Mouse (Mus musculus) cerebellum, adult 8-10 months (tissue): ENCODE data around the gene Klc4.

Source experiments
- DNase-seq: peaks from one replicate; pipeline ENCODE4 v3.0.0; 2022

Klc4 gene

DNA sequence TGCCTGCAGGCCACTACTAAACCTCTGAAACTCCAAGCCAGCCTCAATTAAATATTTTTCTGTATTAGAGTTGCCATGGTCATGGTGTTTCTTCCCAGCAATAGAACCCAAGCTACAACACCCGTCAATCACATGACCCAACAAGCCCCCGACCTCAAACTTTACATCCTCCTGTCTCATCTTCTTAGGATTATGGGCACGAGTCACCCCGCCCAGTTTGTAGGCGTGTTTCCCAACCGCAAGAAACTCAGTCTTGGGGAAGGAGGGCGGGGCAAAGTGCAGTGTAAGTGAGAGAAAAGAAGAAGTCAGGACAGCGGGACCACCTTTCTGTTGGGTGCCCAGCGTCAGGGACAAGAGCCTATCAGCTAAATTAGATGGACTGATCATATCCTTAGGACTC lies 57.6 kb downstream of the Klc4 start:
- DNase-seq = no peak

DNA sequence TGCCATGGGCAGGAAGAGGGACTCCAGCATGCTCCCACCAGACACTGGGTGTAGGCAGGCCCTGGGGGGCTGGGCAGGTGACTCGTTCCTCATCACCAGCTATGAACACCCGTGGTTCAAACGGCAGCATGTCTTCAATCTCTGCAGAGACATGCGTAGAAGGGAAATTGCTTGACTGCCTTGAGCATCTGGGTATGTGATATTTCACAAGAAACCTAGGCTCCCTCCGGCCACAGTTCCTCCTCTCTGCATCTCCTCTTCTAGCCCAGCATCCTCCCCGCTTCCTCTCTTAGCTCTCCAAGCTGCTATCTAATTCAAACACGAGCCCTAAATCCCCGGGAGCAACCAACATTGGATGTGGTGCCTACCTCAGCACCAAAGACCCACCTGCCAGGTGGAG lies 59.5 kb downstream of the Klc4 start:
- DNase-seq = no peak
